Mouse (Mus musculus) urinary bladder, adult 2 months (tissue): ENCODE data around the gene Cldn15. TPM values are rescaled to one million over a fixed set of nuclear protein-coding genes. Genes with fewer than 3 reads are reported as not detected.
"Not testable (repeated sequence)": the region's sequence is repeated elsewhere in the genome, so short reads cannot be mapped to it uniquely, and the experiment has no call there.

Source experiments
- DNase-seq: peaks from one replicate; pipeline ENCODE4 v3.0.0; 2022; ENCODE audit warnings: low spot score
- polyA plus RNA-seq: library from polyadenylated mRNA; depleted of rRNA; stranded (reverse); fragments of >200 nt; gene quantifications from 2 replicates; pipeline ENCODE4 v1.2.3, GENCODE M21; 2012

Gene Cldn15
- polyA plus RNA-seq, 1 experiment = 10.6 TPM

GRCm38 (mm10) chr5:136949551-136950336 lies 16.7 kb upstream of the Cldn15 start:
- DNase-seq = not testable (repeated sequence)

DNA sequence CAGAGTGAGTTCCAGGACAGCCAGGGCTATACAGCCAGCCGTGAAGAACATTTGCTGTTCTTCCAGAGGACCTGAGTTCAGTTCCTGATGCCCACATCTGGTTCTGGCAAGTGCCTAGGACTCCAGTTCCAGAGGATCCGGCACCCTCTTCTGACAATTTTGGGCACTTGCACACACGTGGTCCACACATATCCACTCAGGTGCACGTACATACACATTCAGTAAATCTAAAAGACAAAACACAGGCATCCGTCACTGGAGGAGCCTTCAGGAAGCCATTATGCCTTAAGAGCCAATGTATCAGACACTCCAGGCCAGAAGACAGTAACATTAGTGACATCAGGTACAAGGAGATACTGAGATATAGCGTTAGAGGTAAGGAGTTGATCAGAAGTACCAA lies 15.9 kb upstream of the Cldn15 start:
- DNase-seq = no peak

- no peak for DNase-seq
Measured at GRCm38 (mm10) chr5:136952153-136952552, 14.3 kb upstream of the Cldn15 start.

DNA sequence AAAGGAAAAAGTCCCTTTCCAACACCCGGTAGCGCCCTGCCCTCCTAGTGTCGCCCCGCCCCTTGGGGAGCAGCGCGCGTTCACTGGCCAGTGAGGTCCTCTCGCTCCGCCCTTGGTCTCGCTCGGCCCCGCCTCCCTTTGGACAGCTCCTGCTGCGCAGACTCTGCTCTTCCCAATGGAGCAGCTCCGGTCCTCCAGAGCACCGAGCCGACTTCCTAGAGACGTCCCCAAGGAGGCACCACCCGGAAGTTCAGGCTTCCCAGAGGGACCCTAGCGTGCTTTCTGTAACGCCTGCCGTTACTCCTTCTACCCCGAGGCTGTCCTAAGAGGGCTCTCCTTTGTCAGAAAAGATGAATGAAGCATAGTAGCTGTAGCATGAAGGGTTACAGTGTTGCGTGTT lies 13.4 kb upstream of the Cldn15 start, which contains the start of gene Fis1:
Gene Fis1 (plus strand): TSS at position 261 of the 400 bp plus-strand sequence.
- peak; percentile 82 for DNase-seq

- no peak for DNase-seq
Measured at GRCm38 (mm10) chr5:136953440-136953951, 12.9 kb upstream of the Cldn15 start.

DNA sequence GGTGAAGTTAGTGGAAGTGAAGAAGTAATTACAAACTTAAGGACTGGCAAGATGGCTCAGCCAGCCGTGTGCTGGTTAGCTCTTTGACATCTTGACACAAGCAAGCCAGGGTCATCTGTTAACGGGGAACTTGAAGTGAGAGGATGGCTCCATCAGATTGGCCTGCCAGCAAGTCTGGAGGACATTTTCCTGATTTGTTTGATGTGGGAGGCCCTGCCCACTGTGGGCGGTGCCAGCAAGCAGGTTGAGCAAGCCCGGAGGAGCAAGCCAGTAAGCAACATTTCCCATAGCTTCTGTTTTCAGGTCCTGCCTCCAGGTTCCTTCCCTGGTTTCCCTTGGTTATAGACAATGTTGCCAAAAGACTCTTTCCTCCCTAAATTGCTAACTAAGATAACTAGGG lies 10.8 kb upstream of the Cldn15 start:
- no peak for DNase-seq

DNA sequence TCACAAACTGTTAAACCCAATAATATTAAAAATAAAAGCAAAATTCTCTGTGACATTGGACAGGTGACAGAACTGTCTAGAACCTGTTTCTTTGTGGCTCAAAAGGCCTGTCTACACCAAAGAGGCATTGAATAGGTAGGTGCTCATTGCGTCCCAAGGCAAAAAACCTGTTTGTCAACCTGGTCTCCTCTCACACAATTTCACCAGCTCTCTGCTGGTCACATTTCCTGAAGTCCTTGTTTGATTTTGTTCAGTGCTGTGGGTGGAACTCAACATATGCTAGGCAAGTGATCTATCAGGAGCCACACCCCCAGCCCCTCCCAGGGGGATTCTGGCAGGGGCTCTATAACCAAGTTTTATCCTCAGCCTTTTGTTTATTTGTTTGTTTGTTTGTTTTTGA lies 9.2 kb upstream of the Cldn15 start:
- DNase-seq = no peak

DNA sequence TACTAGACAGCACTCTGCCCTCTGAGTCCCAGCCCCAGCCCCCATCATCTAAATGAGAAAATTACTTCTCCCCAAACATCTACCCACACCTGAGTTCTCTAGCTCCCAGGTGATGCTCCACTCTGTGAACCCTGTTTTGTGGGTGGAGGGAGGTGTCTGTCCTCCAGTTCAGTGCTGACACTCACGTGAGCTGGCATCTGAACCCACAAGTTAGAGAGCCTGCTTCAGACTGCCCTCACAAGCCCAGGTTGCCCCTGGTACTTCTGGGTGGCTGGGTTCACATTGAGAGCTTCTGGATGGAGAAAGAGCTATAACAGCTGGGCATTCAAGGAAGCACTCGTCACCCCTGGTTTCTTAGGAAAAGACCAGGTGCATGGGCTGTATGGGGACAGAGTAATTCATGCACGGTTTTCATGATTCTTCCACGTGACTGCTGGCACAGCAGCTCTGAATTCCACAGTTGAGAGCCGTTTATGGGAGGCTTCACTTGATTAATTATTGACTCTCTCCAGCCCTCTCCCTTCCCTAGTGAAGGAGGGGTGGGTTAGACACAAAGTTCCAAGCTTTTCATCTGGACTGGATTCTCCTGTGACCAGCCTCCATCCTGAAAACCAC lies 7.3 kb upstream of the Cldn15 start:
- no peak for DNase-seq

GRCm38 (mm10) chr5:136960053-136960452 lies 6.4 kb upstream of the Cldn15 start:
- DNase-seq = no peak

GRCm38 (mm10) chr5:136961334-136961982 lies 5.0 kb upstream of the Cldn15 start:
- DNase-seq = no peak

DNA sequence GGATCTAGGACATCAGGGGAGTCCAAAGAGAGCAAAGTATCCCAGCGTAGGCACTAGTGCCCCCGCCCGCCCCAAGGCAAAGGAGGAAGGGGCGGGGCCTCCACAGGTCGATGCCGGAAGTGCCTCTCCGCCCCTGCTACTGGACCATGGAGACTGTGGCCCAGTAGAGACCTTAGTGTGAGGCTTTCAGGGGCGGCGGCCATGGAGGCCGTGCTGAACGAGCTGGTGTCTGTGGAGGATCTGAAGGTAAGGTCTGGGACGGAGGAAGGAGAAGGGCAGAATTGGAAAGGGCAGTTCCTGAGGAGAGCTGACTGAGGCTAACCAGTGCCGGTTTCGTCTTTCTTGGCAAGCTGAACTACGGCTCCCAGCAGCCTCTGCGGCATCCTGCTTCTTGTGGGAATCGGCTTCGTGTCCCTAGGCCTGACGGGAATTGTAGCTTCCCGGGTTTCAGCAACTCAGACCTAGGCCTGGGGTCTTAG lies 4.4 kb upstream of the Cldn15 start:
- DNase-seq = peak; percentile 86

DNA sequence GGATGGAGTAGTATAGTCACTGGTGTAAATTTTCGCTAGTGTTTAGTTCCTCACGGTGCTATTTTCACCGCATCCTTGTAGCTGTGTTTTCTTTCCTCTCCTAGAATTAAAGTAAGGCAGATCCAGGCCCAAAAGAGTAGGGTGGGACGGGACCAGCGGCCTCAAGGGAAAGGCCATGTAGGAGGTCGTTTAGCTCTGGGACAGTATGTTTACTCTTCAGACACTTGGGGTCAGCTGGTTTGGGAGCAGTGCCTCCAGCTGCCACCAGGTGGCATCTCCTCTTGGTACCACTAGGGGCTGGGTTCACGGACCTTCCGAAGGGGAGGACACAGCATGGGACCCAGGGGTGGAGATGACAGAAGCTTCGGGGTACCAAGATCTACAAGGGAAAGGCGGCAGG lies 3.9 kb upstream of the Cldn15 start:
- DNase-seq = no peak

- no peak for DNase-seq
Measured at GRCm38 (mm10) chr5:136962966-136963540, 3.4 kb upstream of the Cldn15 start.

DNA sequence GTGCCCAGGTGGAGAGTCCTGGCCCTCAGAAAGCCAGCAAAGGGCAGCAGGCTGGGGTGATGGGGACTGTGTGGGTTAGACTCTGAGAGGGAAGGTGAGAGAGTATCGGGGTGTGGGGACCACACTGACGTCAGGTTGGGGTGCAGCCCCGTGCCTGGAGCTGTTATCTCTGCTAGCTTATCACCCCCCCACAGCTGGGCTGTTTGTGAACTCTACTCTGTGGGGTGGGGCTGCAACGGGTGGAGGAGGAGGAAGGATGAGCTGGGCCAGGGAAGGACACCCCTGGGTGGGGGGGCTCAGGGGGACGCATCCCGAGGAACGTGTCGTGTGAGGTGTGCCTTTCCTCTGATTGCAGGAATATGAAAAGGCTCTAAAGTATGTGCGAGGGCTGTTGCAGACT lies 1.2 kb upstream of the Cldn15 start:
- DNase-seq = no peak

- no peak for DNase-seq
Measured at GRCm38 (mm10) chr5:136965686-136966085, 730 bp upstream of the Cldn15 start.

DNA sequence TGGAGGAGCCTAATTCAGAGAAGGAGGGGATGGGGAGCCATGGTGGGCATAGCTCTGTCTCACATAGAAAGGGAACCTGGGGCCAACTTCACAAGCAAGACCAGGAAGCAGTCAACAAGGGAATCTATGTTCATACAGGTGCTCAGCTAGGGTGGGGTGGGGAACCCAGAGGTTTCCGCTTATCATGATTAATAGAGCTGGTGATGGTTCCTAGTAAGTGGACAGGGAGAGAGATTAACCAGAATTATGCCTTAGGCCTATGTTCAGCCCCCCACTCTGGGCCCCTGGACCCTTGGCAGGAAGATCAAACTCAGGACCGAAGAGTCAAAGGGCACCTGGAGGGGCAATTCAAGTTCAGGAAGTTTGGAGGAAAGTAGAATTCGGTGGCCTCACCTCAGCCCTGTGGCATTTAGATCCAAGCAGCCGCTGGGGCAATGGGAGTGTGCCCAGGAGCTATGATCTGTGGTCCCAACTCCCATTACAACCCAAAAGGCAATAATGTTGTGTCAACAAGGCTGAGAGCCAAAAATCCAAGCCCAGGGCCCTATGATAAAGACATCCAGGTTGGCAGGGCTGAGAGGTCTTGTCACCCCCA lies 542 bp downstream of the Cldn15 start:
- DNase-seq = no peak

DNA sequence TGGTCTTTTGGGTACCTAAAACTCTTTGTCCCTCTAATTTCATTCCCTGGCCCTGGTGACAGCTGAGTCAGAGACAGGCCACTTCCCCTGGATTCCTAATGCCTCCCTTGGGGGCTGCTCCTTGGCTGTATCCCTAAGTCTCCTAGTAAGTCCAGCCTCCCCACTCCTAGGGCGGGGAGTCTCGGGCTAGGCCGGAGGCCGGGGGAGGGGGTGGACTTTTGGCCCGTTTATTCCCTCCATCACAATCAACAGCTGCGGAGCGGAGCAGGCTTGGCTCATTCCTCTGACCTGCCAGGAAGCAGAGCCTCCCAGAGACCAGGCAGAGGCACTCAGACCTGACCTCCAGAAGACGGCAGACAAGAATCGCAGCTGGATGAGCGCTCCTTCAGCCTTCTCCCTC lies 1.2 kb downstream of the Cldn15 start:
- DNase-seq = no peak

GRCm38 (mm10) chr5:136970703-136971102 lies 4.3 kb downstream of the Cldn15 start:
- no peak for DNase-seq

DNA sequence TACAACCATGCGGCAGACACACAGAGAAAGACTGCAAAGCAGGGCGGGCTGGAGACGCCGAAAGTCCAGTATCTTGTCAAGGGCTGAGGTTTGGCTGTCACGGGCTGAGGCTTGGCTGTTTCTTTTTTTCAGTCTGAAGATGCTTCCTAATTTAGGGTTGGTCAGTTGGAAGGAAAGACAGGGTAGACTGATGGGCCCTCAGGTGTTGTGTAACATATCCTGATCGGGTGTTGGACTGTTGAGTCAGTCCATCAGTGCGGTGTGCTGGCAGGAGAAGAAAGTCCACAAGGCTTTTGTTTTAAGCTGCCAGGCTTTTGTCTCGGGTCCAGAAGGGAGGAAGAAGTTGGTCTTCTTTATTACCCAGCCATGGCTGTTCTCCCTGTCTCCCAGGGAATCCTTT lies 7.3 kb downstream of the Cldn15 start:
- no peak for DNase-seq

GRCm38 (mm10) chr5:136977769-136978168 lies 11.4 kb downstream of the Cldn15 start:
- no peak for DNase-seq

GRCm38 (mm10) chr5:136979762-136980161 lies 13.3 kb downstream of the Cldn15 start:
- DNase-seq = no peak

DNA sequence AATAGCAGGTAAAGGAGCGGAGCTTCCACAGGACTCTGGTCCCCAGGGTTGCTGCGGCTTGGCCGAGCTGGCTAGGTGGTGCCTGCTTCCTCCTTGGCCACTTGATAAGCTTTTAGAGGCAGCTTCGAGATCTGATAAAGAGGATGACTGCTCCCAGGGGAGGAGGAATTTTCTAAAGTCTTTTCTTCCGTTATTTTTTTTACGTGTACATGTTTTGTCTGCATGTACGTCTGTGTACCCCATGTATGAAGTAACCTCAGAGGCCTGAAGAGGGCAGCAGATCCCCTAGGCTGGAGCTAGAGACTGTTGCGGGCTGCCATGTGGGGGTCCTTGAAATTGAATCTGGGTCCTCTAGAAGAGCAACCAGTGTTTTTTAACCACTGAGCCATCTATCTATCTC lies 14.6 kb downstream of the Cldn15 start:
- DNase-seq = no peak
